Mouse (Mus musculus) CH12.LX (cell line): ENCODE measurements around the gene Hoxb1. TPM values are rescaled to one million over a fixed set of nuclear protein-coding genes. Genes with fewer than 3 reads are reported as not detected.

Experiments used
- DNase-seq: peaks from one replicate; pipeline ENCODE4 v3.0.0-alpha.2; 2013; ENCODE audit errors: extremely low read depth
- H3K27ac ChIP-seq: 2 replicates; pipeline ENCODE4 v1.5.1; 2012; ENCODE audit warnings: low read depth, mild to moderate bottlenecking, control low read depth, moderate library complexity; ENCODE audit not compliant: insufficient read depth
- H3K27me3 ChIP-seq: replicated peaks from 2 replicates; pipeline ENCODE3; 2012; ENCODE audit warnings: inconsistent platforms
- H3K36me3 ChIP-seq, 2 experiments: replicated peaks in 1 of 2; 2 replicates each; pipeline versions ENCODE3 to v1.6.1; 2012; ENCODE audit warnings: inconsistent platforms in 1 of 2, low read length in 1 of 2, mild to moderate bottlenecking in 1 of 2, mixed read lengths in 1 of 2, moderate library complexity in 1 of 2; ENCODE audit not compliant: control insufficient read depth in 1 of 2, insufficient read depth in 1 of 2
- H3K4me1 ChIP-seq, 2 experiments: 2 replicates each; pipeline ENCODE4 v1.6.1; 2012; ENCODE audit warnings: inconsistent platforms in 1 of 2, moderate library complexity in 1 of 2; ENCODE audit not compliant: insufficient read depth in 2 of 2, control insufficient read depth in 1 of 2
- H3K4me2 ChIP-seq: 2 replicates; pipeline ENCODE4 v1.6.1; 2012; ENCODE audit warnings: low read depth, mild to moderate bottlenecking, control low read depth; ENCODE audit not compliant: poor library complexity, insufficient read depth, severe bottlenecking
- H3K4me3 ChIP-seq, 3 experiments: fragments of 150-350 bp in 1 of 3; sonication (generic) in 1 of 3; replicated peaks in 1 of 3; 2 replicates each; pipeline versions ENCODE3 to v1.5.1; 2011 to 2012; ENCODE audit warnings: low read depth in 2 of 3, low read length in 2 of 3, mild to moderate bottlenecking in 2 of 3, moderate library complexity in 2 of 3, control low read depth in 1 of 3, improper control_type of control experiment in 1 of 3, inconsistent platforms in 1 of 3, mixed read lengths in 1 of 3; ENCODE audit not compliant: poor library complexity in 1 of 3
- H3K79me2 ChIP-seq: replicated peaks from 2 replicates; pipeline ENCODE4 v1.6.1; 2012; ENCODE audit warnings: mild to moderate bottlenecking, moderate library complexity; ENCODE audit not compliant: control insufficient read depth, poor library complexity, insufficient read depth, severe bottlenecking; ENCODE audit errors: extremely low read depth
- H3K9ac ChIP-seq: 2 replicates; pipeline ENCODE4 v1.6.1; 2012; ENCODE audit warnings: low read depth, mild to moderate bottlenecking, control low read depth, moderate library complexity; ENCODE audit not compliant: insufficient read depth
- H3K9me3 ChIP-seq: replicated peaks from 2 replicates; pipeline ENCODE3; 2012; ENCODE audit warnings: low read length, inconsistent platforms, mixed read lengths
- BHLHE40 ChIP-seq: IDR thresholded peaks from 2 replicates; pipeline ENCODE4 v1.6.1; 2011; ENCODE audit warnings: mild to moderate bottlenecking, low read depth, low read length, improper control_type of control experiment
- CHD1 ChIP-seq: IDR thresholded peaks from 2 replicates; pipeline ENCODE4 v1.6.1; 2012; ENCODE audit warnings: low read depth, low read length, improper control_type of control experiment, inconsistent platforms
- CHD2 ChIP-seq: IDR thresholded peaks from 2 replicates; pipeline ENCODE4 v1.6.1; 2011; ENCODE audit warnings: low read length, improper control_type of control experiment
- CTCF ChIP-seq, 2 experiments: IDR thresholded peaks in 1 of 2; conservative IDR thresholded peaks in 1 of 2; 2 replicates each; pipeline ENCODE4 v1.5.1; 2011 to 2012; ENCODE audit warnings: low read depth in 2 of 2, low read length in 2 of 2, improper control_type of control experiment in 1 of 2, inconsistent platforms in 1 of 2, mild to moderate bottlenecking in 1 of 2, moderate library complexity in 1 of 2
- ELF1 ChIP-seq: IDR thresholded peaks from 2 replicates; pipeline ENCODE4 v1.6.1; 2014; ENCODE audit warnings: low read depth, mild to moderate bottlenecking, inconsistent platforms, low read length, improper control_type of control experiment
- GABPA ChIP-seq: IDR thresholded peaks from 2 replicates; pipeline ENCODE4 v1.6.1; 2012; ENCODE audit warnings: low read depth, low read length, improper control_type of control experiment, inconsistent platforms; ENCODE audit not compliant: insufficient replicate concordance
- HCFC1 ChIP-seq: IDR thresholded peaks from 2 replicates; pipeline ENCODE4 v1.6.1; 2012; ENCODE audit warnings: low read depth, mild to moderate bottlenecking, inconsistent platforms, low read length, improper control_type of control experiment
- IRF4 ChIP-seq: IDR thresholded peaks from 2 replicates; pipeline ENCODE4 v1.6.1; 2014; ENCODE audit warnings: low read depth, mild to moderate bottlenecking, inconsistent platforms, low read length, improper control_type of control experiment
- JUN ChIP-seq: IDR thresholded peaks from 2 replicates; pipeline ENCODE4 v1.6.1; 2011; ENCODE audit warnings: low read depth, mild to moderate bottlenecking, low read length, improper control_type of control experiment, moderate library complexity; ENCODE audit not compliant: insufficient read depth
- KAT2A ChIP-seq: IDR thresholded peaks from 2 replicates; pipeline ENCODE4 v1.6.1; 2012; ENCODE audit warnings: low read length, improper control_type of control experiment, inconsistent platforms; ENCODE audit not compliant: insufficient replicate concordance
- MAFK ChIP-seq: IDR thresholded peaks from 2 replicates; pipeline ENCODE4 v1.6.1; 2011; ENCODE audit warnings: low read length, improper control_type of control experiment; ENCODE audit not compliant: insufficient replicate concordance
- MAX ChIP-seq: IDR thresholded peaks from 2 replicates; pipeline ENCODE4 v1.6.1; 2011; ENCODE audit warnings: low read length, improper control_type of control experiment
- MEF2A ChIP-seq: IDR thresholded peaks from 2 replicates; pipeline ENCODE4 v1.6.1; 2014; ENCODE audit warnings: low read depth, mild to moderate bottlenecking, inconsistent platforms, low read length, improper control_type of control experiment, borderline replicate concordance
- MYC ChIP-seq: IDR thresholded peaks from 2 replicates; pipeline ENCODE4 v1.6.1; 2011; ENCODE audit warnings: low read depth, mild to moderate bottlenecking, improper control_type of control experiment, low read length
- NRF1 ChIP-seq: IDR thresholded peaks from 2 replicates; pipeline ENCODE4 v1.6.1; 2014; ENCODE audit warnings: low read depth, mild to moderate bottlenecking, inconsistent platforms, low read length, improper control_type of control experiment, moderate library complexity
- PAX5 ChIP-seq: IDR thresholded peaks from 2 replicates; pipeline ENCODE4 v1.6.1; 2012; ENCODE audit warnings: low read length, inconsistent platforms, mixed read lengths
- RAD21 ChIP-seq: IDR thresholded peaks from 2 replicates; pipeline ENCODE4 v1.6.1; 2011; ENCODE audit warnings: low read depth, mild to moderate bottlenecking, low read length, improper control_type of control experiment, moderate library complexity
- SMC3 ChIP-seq: IDR thresholded peaks from 2 replicates; pipeline ENCODE4 v1.6.1; 2011; ENCODE audit warnings: low read depth, low read length, improper control_type of control experiment
- TBP ChIP-seq: conservative IDR thresholded peaks from 2 replicates; pipeline ENCODE4 v1.6.1; 2011; ENCODE audit warnings: low read depth, low read length, improper control_type of control experiment
- TCF12 ChIP-seq: IDR thresholded peaks from 2 replicates; pipeline ENCODE4 v1.6.1; 2014; ENCODE audit warnings: low read depth, mild to moderate bottlenecking, inconsistent platforms, low read length, improper control_type of control experiment
- USF1 ChIP-seq: IDR thresholded peaks from 2 replicates; pipeline ENCODE4 v1.6.1; 2014; ENCODE audit warnings: low read depth, mild to moderate bottlenecking, inconsistent platforms, low read length, improper control_type of control experiment
- USF2 ChIP-seq: conservative IDR thresholded peaks from 2 replicates; pipeline ENCODE4 v1.6.1; 2011; ENCODE audit warnings: low read depth, low read length, improper control_type of control experiment
- ZC3H11A ChIP-seq: IDR thresholded peaks from 2 replicates; pipeline ENCODE4 v1.6.1; 2012; ENCODE audit warnings: low read depth, mild to moderate bottlenecking, inconsistent platforms, low read length, improper control_type of control experiment
- ZKSCAN1 ChIP-seq: IDR thresholded peaks from 2 replicates; pipeline ENCODE4 v1.6.1; 2012; ENCODE audit warnings: low read depth, inconsistent platforms, low read length, improper control_type of control experiment, borderline replicate concordance
- ZNF384 ChIP-seq: IDR thresholded peaks from 2 replicates; pipeline ENCODE4 v1.6.1; 2012; ENCODE audit warnings: low read depth, low read length, improper control_type of control experiment, inconsistent platforms
- dilution Hi-C: fragments of 300-500 bp; cut with MboI; formaldehyde crosslinking; loops from 2 replicates; pipeline ENCODE4 v1.14.3; 2020; ENCODE audit warnings: low sequenced_read_pairs; ENCODE audit not compliant: extremely low pct_unique_long_range_greater_than_20kb, extremely low pct_ligation_motif_present
- in situ Hi-C: fragments of 300-500 bp; cut with MboI; formaldehyde crosslinking; loops from 3 replicates; pipeline ENCODE4 v1.14.3; 2019; ENCODE audit warnings: low sequenced_read_pairs, low pct_ligation_motif_present, low pct_unique_long_range_greater_than_20kb, mixed read lengths
- polyA plus RNA-seq: library from polyadenylated mRNA; unstranded; fragments of >175 nt; gene quantifications from 2 replicates; pipeline ENCODE4 v1.2.1, GENCODE M21; 2012; ENCODE audit warnings: low read depth; ENCODE audit not compliant: insufficient read length
- total RNA-seq, 2 experiments: library from RNA; depleted of rRNA; stranded (reverse); fragments of 300-350 nt in 1 of 2; fragments of >200 nt in 1 of 2; gene quantifications; 2 replicates each; pipeline ENCODE4 v1.2.3; 2012 to 2014

Gene Hoxb1
- total and polyA plus RNA-seq, 3 experiments, result not detected

DNA sequence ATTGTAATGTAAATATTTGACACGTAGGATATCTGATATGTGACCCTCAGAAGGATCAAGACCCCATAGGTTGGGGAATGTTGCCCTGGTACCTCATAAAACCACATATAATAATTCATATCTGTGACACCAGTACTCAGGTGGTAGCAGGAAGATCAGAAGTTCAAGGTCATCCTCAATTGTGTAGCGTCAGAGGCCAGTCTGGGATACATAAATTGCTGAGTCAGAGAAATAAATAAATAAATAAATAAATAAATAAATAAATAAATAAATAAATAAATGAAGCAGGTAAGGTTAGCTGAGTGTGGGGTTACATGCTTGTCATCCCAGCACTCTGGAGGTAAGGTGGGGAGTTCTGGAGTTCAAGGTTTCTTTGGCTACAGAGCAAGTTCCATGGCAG lies 22.1 kb downstream of the Hoxb1 start:
- peaks cover 0 to 16% of the 10 kb centered on the region in 2 experiments; a peak in 1 of 4 replicates for H3K4me1 ChIP-seq
- H3K79me2 ChIP-seq, result no peaks in the 10 kb centered on the region
- H3K27ac ChIP-seq, result no peak overlapping the region
- peaks cover 35% of the 10 kb centered on the region for H3K27me3 ChIP-seq
- H3K4me3 ChIP-seq, result no peak overlapping the region
- no peak overlapping the region for H3K4me2 ChIP-seq
- TF ChIP-seq ZNF384 (no peak), KAT2A (no peak), TCF12 (no peak), USF2 (no peak), MAX (no peak), MAFK (no peak), GABPA (no peak), PAX5 (no peak), ZKSCAN1 (no peak), CHD1 (no peak), ZC3H11A (no peak), CHD2 (no peak), BHLHE40 (no peak), MEF2A (no peak), USF1 (no peak), SMC3 (no peak), MYC (no peak), CTCF (conservative IDR thresholded peaks at IDR 0.05 in 1 of 2, IDR thresholded peaks at IDR 0.05 in 1 of 2; ENCODE audit: low read depth in 2 of 2, low read length in 2 of 2) (no peak), NRF1 (no peak), IRF4 (no peak)
- TF ChIP-seq, all 38 proteins: peak for 0
- Histone ChIP-seq H3K9me3 (no peaks in the 10 kb centered on the region), H3K9ac (no peak overlapping the region), H3K36me3 (no peaks in the 10 kb centered on the region)
- dilution Hi-C loops (no loop called here), in situ Hi-C loops (no loop called here)
- DNase-seq, result no peak

DNA sequence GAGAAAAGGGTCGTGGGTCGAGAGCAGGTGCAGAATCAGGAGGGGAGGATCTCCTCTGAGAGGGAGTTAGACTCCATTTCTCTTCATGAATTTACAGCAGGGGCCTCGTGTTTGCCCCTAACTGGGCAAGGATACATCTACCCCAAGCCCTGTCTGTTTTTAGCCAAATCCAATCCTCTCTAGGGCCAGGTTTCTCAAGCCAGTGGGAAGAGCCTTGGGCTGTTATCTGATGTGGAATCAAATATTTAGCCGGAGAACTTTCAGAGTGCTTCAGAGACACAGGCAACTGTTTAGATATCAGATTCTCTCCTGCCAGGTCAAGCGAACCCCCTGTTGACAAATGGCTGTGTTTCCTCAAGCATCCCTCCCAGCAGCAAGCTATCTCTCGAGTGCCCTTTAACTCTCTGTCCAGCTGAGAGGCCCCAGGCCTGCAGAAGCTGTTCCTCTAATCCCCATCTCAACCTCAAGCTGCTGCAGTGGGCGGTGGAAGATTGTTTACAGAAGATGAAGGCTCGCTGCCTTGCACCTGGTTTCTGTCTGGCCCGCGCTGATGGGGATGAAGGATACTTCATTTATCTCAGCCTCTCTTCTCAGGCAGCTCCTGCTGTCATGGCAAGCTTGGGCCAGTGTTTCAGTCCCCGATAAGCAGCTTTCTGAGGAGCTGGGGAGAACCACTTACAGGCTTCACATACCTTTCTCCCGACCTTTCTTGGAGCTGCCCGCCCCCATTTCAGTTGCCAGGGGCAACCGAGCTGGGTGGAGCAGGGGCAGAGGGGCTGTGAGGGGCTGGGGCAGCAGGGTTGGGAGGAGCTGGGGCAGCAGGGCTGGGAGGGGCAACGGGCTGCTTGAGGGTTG lies 31.4 kb downstream of the Hoxb1 start:
- dilution Hi-C loops, result no loop called here
- H3K4me2 ChIP-seq, result no peak overlapping the region
- no peak overlapping the region for H3K4me3 ChIP-seq
- H3K27me3 ChIP-seq, result peaks cover 57% of the 10 kb centered on the region
- H3K79me2 ChIP-seq, result no peaks in the 10 kb centered on the region
- DNase-seq, result no peak
- peaks cover 3% of the 10 kb centered on the region for H3K9me3 ChIP-seq
- no peak overlapping the region for H3K27ac ChIP-seq
- H3K36me3 ChIP-seq, result no peaks in the 10 kb centered on the region
- no peak overlapping the region for H3K9ac ChIP-seq
- TF ChIP-seq NRF1, result no peak
- no peak for TF ChIP-seq ELF1
- no peak for TF ChIP-seq MAFK
- no peak for TF ChIP-seq GABPA
- no peak for TF ChIP-seq HCFC1
- TF ChIP-seq ZKSCAN1, result no peak
- TF ChIP-seq MEF2A, result no peak
- TF ChIP-seq JUN, result no peak
- TF ChIP-seq RAD21, result no peak
- TF ChIP-seq TBP, result no peak
- TF ChIP-seq, all 38 proteins: peak for 0
- no peaks in the 10 kb centered on the region for H3K4me1 ChIP-seq
- in situ Hi-C loops, result no loop called here
